Mouse (Mus musculus): Measurements from ENCODE around the gene Tlk1.

GRCm38 (mm10) chr2:70727089-70727488 is 98.4 kb downstream of the Tlk1 start:
- TF ChIP-seq BHLHE40 (IDR thresholded peaks at IDR 0.05; ENCODE audit: low read depth, low read length): no peak
- no peak for TF ChIP-seq RCOR1 (conservative IDR thresholded peaks at IDR 0.05; ENCODE audit: low read depth, low read length)
- no peak for TF ChIP-seq EP300 (IDR thresholded peaks at IDR 0.05; ENCODE audit: low read length)
- no peak for TF ChIP-seq MAX (IDR thresholded peaks at IDR 0.05; ENCODE audit: low read length)
- TF ChIP-seq CHD2 (IDR thresholded peaks at IDR 0.05; ENCODE audit: low read length): no peak
- no peak for TF ChIP-seq CTCF (conservative IDR thresholded peaks at IDR 0.05 in 1 of 2, IDR thresholded peaks at IDR 0.05 in 1 of 2; ENCODE audit: low read depth in 2 of 2, low read length in 2 of 2)
- TF ChIP-seq CHD1 (IDR thresholded peaks at IDR 0.05; ENCODE audit: low read depth, low read length): no peak
- TF ChIP-seq ELF1 (IDR thresholded peaks at IDR 0.05; ENCODE audit: low read depth, low read length): no peak
- no peak for TF ChIP-seq NRF1 (IDR thresholded peaks at IDR 0.05; ENCODE audit: low read depth, low read length)
- TF ChIP-seq GABPA (IDR thresholded peaks at IDR 0.05; ENCODE audit: insufficient replicate concordance, low read depth, low read length): no peak
- no peak for TF ChIP-seq USF1 (IDR thresholded peaks at IDR 0.05; ENCODE audit: low read depth, low read length)
- no peak for TF ChIP-seq KAT2A (IDR thresholded peaks at IDR 0.05; ENCODE audit: insufficient replicate concordance, low read length)
- TF ChIP-seq MXI1 (IDR thresholded peaks at IDR 0.05; ENCODE audit: low read depth, low read length): no peak

All from CH12.LX (cell line).